Mouse (Mus musculus): ENCODE measurements around the gene Ccdc88c.

Gene Ccdc88c

DNA sequence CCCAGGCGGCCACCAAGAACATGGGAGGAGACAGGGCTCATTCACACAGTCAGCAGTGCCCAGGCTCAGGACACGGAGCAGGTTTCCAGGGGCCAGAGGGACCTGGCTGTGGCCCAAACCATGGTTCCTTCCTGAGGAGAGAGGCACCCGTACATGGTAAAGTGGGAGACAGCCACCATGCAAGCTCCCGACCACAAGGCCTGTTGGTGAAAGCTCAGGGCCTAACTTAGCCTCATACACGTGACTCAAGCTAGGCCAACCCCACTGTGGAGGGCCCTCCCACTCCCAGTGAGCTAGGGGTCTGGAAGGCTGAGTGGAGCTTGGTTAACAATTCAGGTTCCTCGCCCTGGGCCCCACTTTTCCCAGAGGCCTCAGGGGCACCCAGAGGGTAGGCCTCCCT lies 150.9 kb downstream of the Ccdc88c start:
- DNase-seq (ENCODE audit: low spot score) = no peak

- DNase-seq (ENCODE audit: low spot score) = no peak
Observed at GRCm38 (mm10) chr12:100875960-100876359, 152.9 kb downstream of the Ccdc88c start.

GRCm38 (mm10) chr12:100875553-100875952 lies 153.3 kb downstream of the Ccdc88c start:
- no peak for DNase-seq (ENCODE audit: low spot score)

DNA sequence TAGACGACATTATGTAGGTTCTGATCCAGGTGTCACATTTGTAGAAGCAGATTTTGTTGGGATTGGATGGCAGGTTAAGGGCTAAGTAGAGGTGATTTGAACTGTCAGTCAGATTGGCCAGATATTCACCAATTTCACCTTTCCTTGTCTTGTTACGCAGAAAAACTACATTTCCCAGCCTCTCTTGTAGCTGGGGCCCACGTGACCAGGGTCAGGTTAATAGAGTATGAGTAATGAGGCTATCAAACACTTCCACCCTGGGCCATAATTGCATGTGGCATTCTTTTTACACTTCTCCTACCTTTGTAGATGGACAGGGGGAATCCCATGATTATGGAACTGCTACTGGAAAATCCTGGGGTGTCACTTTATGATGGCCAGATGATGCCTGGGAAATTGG lies 155.2 kb downstream of the Ccdc88c start:
- DNase-seq (ENCODE audit: low spot score) = no peak

GRCm38 (mm10) chr12:100871841-100872240 lies 157.0 kb downstream of the Ccdc88c start:
- no peak for DNase-seq (ENCODE audit: low spot score)

DNA sequence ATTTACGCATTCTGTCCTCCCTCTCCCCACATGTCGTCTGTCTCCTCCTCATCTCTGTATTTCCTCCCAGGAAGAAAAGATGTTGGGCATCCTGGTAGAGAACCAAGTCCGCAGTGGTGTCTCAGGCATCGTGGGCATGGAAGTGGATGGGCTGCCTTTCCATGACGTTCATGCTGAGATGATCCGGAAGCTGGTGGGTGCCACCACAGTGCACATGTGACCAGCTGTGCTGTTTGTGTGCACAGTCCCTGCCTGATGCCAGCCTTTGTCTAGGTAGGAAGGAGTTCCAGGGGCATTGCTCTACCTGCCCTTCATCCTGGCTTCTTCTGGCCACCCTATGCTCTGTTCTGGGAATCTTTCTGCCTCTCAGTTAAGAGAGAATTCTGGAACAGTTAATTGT lies 157.6 kb downstream of the Ccdc88c start:
- DNase-seq (ENCODE audit: low spot score) = no peak

DNA sequence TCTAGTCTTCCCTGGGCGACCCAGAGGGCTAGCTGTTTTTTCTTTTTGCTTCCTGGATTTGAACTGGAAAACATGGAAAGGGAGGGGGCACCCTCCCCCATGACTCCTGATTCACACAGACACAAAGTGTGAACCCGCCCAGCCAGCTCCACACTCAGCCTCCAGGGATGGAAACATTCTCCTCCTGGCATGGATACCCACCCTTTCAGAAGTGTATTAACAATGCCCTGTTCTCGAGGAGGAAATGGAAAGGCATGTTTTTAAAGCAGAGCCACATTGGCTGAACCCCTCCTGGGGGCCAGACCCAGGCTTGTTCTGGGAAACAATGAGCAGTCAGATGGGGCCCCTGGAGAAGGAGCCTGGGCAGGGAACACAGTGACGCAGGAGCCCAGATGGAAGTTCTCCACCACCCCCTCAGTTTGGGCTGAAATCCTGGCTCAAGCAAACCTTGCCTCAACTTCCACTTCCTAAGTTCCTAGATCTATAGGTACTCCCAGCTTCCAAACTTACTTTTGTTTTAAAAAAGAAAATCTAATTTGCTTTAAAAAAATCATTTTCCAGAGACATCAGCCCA lies 160.7 kb downstream of the Ccdc88c start:
- no peak for DNase-seq (ENCODE audit: low spot score)

DNA sequence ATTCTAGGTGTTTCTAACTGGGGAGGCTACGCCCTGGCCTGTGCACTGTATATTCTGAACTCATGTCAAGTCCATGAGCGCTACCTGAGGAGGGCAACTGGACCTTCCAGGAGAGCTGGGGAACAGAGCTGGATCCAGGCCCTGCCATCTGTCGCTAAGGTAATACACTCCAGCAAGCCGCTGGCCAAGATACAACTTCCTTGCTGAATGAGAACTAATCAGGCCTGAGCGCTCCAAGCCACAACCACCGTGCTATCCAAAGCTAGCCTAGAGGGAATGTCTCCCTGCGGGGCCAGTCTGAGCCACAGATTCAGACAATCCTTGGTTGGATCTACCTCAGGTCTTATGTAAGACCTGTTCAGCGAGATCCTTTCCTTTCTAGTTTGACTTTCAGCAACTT lies 161.8 kb downstream of the Ccdc88c start:
- no peak for DNase-seq (ENCODE audit: low spot score)

DNA sequence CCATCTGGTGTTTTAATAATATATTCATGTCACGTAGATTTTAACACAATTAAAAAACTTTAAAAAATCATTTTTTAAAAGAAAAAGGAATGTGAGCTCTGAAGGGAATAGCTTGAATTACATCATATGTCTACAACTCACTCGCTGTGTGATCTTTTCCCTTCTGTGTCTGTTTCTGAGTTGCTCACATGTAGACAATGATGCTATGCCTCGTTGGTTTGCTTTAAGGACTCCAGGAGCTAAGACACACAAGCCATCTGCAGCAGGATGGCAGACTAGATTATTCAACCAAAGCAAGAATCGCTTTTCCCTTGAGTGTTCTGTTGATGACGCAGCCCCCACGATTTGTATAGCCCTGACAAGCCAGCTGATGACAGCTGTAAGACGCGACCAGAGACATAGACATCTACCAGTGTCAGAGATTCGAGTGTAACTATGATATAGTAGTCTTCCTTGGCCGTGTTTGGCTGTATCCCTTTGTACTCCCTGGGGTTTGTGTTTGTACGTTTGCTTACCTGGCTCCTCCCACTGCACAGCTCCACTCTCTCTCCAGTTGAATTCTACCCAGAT lies 163.3 kb downstream of the Ccdc88c start:
- DNase-seq (ENCODE audit: low spot score) = no peak

DNA sequence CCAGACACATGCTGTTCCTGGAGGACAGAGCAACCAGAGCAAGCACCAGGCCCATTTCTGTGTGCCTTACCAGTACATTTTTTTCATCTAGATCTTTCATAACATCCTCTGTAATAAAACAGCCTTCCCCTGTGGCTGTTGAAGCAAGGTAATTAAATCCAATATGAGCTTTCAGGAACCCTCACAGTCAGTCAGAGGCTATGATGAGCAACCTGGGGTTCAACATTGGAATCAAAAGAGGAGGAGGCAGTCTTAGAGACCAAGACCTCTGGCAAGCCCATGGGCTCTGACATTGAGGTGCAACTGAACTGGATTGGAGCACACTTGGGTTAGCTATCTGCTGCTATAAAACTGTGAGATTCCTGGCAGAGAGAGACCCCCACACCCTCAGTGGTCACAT lies 163.8 kb downstream of the Ccdc88c start:
- no peak for DNase-seq (ENCODE audit: low spot score)

DNA sequence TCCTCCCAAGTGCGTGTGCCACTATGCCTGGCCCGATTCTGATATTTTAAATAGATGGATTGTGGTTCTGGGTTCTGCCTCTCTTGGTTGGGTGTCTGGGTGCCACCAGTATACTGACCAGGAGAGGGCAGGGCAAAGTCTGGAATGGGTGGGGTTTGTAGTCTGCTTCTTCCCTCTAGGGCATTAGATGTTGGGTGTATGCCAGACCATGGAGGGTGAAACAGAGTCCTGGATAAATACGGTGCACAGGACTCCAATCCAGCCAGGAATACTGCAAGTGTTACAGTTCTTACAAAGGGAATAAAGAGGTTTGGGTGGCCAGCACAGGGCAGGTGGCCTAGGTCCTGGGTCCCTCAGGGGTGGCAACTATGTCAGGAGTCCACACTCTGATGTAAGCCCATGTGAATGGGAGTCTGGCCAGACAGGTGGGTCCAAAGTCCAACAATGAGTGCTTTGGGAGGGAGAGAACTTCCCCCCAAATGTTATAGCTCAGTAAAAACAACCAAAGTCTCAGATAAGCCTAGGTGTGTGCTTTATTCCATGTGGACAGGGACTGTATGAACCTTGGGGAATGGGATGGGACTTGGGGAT lies 165.9 kb downstream of the Ccdc88c start:
- DNase-seq (ENCODE audit: low spot score) = no peak

DNA sequence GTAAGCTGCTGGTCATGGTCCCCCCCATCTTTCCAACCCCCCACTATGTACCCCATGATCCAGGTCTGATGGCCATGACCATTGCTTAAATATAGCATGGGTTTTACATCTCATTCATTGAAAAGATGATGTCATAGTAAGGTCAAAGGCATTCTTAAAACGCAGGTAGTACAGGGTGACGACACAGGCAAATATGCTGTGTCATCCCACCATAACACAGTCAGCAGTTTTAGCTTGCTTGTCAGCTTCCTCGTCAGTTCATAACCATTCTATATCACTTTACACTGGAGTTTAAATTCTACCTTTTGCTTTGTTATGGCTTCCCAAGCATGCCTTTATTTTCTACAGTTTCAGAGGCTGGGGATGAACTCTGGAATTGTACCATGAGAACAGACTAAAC lies 166.6 kb downstream of the Ccdc88c start:
- DNase-seq (ENCODE audit: low spot score) = no peak
